Mouse (Mus musculus): ENCODE data around the gene Selenop. TPM values are rescaled to one million over a fixed set of nuclear protein-coding genes. Genes with fewer than 3 reads are reported as not detected.

The Selenop gene
- polyA plus RNA-seq, 1 experiment: 313 TPM

GRCm38 (mm10) chr15:3295986-3296385, 27.6 kb downstream of the Selenop start:
- Histone ChIP-seq H3K27me3 (ENCODE audit: control insufficient read depth, insufficient read depth, low read length) (no peaks in the 10 kb centered on the region), H3K4me3 (replicated peaks; ENCODE audit: insufficient read depth, low read depth, low read length) (no peak overlapping the region), H3K4me1 (ENCODE audit: control insufficient read depth, insufficient read depth, low read length) (no peaks in the 10 kb centered on the region), H3K27ac (ENCODE audit: insufficient read depth, low read length) (no peak overlapping the region)
- DNase-seq: no peak
- 86% methylated on average over 1 of the region's 1 CpGs for WGBS
- no peak for TF ChIP-seq CTCF (IDR thresholded peaks at IDR 0.05; ENCODE audit: borderline replicate concordance, insufficient read depth, low read depth, low read length)

- Histone ChIP-seq H3K27me3 (ENCODE audit: control insufficient read depth, insufficient read depth, low read length) (no peaks in the 10 kb centered on the region), H3K27ac (ENCODE audit: insufficient read depth, low read length) (no peak overlapping the region), H3K4me3 (replicated peaks; ENCODE audit: insufficient read depth, low read depth, low read length) (no peak overlapping the region), H3K4me1 (ENCODE audit: control insufficient read depth, insufficient read depth, low read length) (no peaks in the 10 kb centered on the region)
- DNase-seq: no peak
- TF ChIP-seq CTCF (IDR thresholded peaks at IDR 0.05; ENCODE audit: borderline replicate concordance, insufficient read depth, low read depth, low read length) (no peak), POLR2A (IDR thresholded peaks at IDR 0.05; ENCODE audit: borderline replicate concordance, insufficient read depth, low read length) (no peak)
- WGBS: 83% methylated on average over 8 of the region's 8 CpGs
Measured at GRCm38 (mm10) chr15:3297615-3298014, 29.3 kb downstream of the Selenop start.

- no peak for DNase-seq
- H3K27me3 ChIP-seq (ENCODE audit: control insufficient read depth, insufficient read depth, low read length): no peaks in the 10 kb centered on the region
- no peak overlapping the region for H3K27ac ChIP-seq (ENCODE audit: insufficient read depth, low read length)
- WGBS: 80% methylated on average over 4 of the region's 4 CpGs
- no peak overlapping the region for H3K4me3 ChIP-seq (replicated peaks; ENCODE audit: insufficient read depth, low read depth, low read length)
- no peaks in the 10 kb centered on the region for H3K4me1 ChIP-seq (ENCODE audit: control insufficient read depth, insufficient read depth, low read length)
- no peak for TF ChIP-seq POLR2A (IDR thresholded peaks at IDR 0.05; ENCODE audit: borderline replicate concordance, insufficient read depth, low read length)
- no peak for TF ChIP-seq CTCF (IDR thresholded peaks at IDR 0.05; ENCODE audit: borderline replicate concordance, insufficient read depth, low read depth, low read length)
Measured at GRCm38 (mm10) chr15:3300361-3301100, 32.2 kb downstream of the Selenop start.

GRCm38 (mm10) chr15:3303426-3303825, 35.1 kb downstream of the Selenop start, which contains the start of gene Ccdc152:
TSS of gene Ccdc152 (minus strand) at chr15:3303526.
- Histone ChIP-seq H3K4me3 (replicated peaks; ENCODE audit: insufficient read depth, low read depth, low read length) (no peak within 1 kb of the TSS), H3K4me1 (ENCODE audit: control insufficient read depth, insufficient read depth, low read length) (no peaks in the 10 kb centered on the region), H3K27ac (ENCODE audit: insufficient read depth, low read length) (no peak within 1 kb of the TSS), H3K27me3 (ENCODE audit: control insufficient read depth, insufficient read depth, low read length) (no peaks in the 10 kb centered on the region)
- no peak for DNase-seq
- TF ChIP-seq CTCF (IDR thresholded peaks at IDR 0.05; ENCODE audit: borderline replicate concordance, insufficient read depth, low read depth, low read length) (no peak), POLR2A (IDR thresholded peaks at IDR 0.05; ENCODE audit: borderline replicate concordance, insufficient read depth, low read length) (no peak)
- 87% methylated on average over 12 of the region's 12 CpGs for WGBS

- no peak overlapping the region for H3K4me3 ChIP-seq (replicated peaks; ENCODE audit: insufficient read depth, low read depth, low read length)
- TF ChIP-seq POLR2A (IDR thresholded peaks at IDR 0.05; ENCODE audit: borderline replicate concordance, insufficient read depth, low read length): no peak
- no peak for TF ChIP-seq CTCF (IDR thresholded peaks at IDR 0.05; ENCODE audit: borderline replicate concordance, insufficient read depth, low read depth, low read length)
- WGBS: 91% methylated on average over 3 of the region's 3 CpGs
Measured at GRCm38 (mm10) chr15:3309856-3310255, 41.5 kb downstream of the Selenop start.

GRCm38 (mm10) chr15:3312937-3313336, 44.6 kb downstream of the Selenop start:
- Histone ChIP-seq H3K27me3 (ENCODE audit: control insufficient read depth, insufficient read depth, low read length) (no peaks in the 10 kb centered on the region), H3K27ac (ENCODE audit: insufficient read depth, low read length) (no peak overlapping the region), H3K4me3 (replicated peaks; ENCODE audit: insufficient read depth, low read depth, low read length) (no peak overlapping the region), H3K4me1 (ENCODE audit: control insufficient read depth, insufficient read depth, low read length) (no peaks in the 10 kb centered on the region)
- DNase-seq: no peak
- TF ChIP-seq CTCF (IDR thresholded peaks at IDR 0.05; ENCODE audit: borderline replicate concordance, insufficient read depth, low read depth, low read length) (no peak), POLR2A (IDR thresholded peaks at IDR 0.05; ENCODE audit: borderline replicate concordance, insufficient read depth, low read length) (no peak)

More at GRCm38 (mm10) chr15:3309856-3310255, 41.5 kb downstream of the Selenop start:
- H3K4me1 ChIP-seq (ENCODE audit: control insufficient read depth, insufficient read depth, low read length): no peaks in the 10 kb centered on the region
- H3K27ac ChIP-seq (ENCODE audit: insufficient read depth, low read length): no peak overlapping the region
- H3K27me3 ChIP-seq (ENCODE audit: control insufficient read depth, insufficient read depth, low read length): no peaks in the 10 kb centered on the region
- no peak for DNase-seq

- H3K4me1 ChIP-seq (ENCODE audit: control insufficient read depth, insufficient read depth, low read length): no peaks in the 10 kb centered on the region
- WGBS: 82% methylated on average over 2 of the region's 2 CpGs
- TF ChIP-seq POLR2A (IDR thresholded peaks at IDR 0.05; ENCODE audit: borderline replicate concordance, insufficient read depth, low read length) (no peak), CTCF (IDR thresholded peaks at IDR 0.05; ENCODE audit: borderline replicate concordance, insufficient read depth, low read depth, low read length) (no peak)
- DNase-seq: no peak
- no peak overlapping the region for H3K4me3 ChIP-seq (replicated peaks; ENCODE audit: insufficient read depth, low read depth, low read length)
- no peak overlapping the region for H3K27ac ChIP-seq (ENCODE audit: insufficient read depth, low read length)
- no peaks in the 10 kb centered on the region for H3K27me3 ChIP-seq (ENCODE audit: control insufficient read depth, insufficient read depth, low read length)
Measured at GRCm38 (mm10) chr15:3316617-3317016, 48.3 kb downstream of the Selenop start.

GRCm38 (mm10) chr15:3319929-3320328, 51.6 kb downstream of the Selenop start:
- Histone ChIP-seq H3K27me3 (ENCODE audit: control insufficient read depth, insufficient read depth, low read length) (no peaks in the 10 kb centered on the region), H3K4me1 (ENCODE audit: control insufficient read depth, insufficient read depth, low read length) (no peaks in the 10 kb centered on the region), H3K4me3 (replicated peaks; ENCODE audit: insufficient read depth, low read depth, low read length) (no peak overlapping the region), H3K27ac (ENCODE audit: insufficient read depth, low read length) (no peak overlapping the region)
- TF ChIP-seq CTCF (IDR thresholded peaks at IDR 0.05; ENCODE audit: borderline replicate concordance, insufficient read depth, low read depth, low read length): no peak
- no peak for TF ChIP-seq POLR2A (IDR thresholded peaks at IDR 0.05; ENCODE audit: borderline replicate concordance, insufficient read depth, low read length)
- no peak for DNase-seq
- 68% methylated on average over 9 of the region's 9 CpGs for WGBS
